Mouse (Mus musculus): Measurements from ENCODE around the gene Gse1.

Gse1 gene

DNA sequence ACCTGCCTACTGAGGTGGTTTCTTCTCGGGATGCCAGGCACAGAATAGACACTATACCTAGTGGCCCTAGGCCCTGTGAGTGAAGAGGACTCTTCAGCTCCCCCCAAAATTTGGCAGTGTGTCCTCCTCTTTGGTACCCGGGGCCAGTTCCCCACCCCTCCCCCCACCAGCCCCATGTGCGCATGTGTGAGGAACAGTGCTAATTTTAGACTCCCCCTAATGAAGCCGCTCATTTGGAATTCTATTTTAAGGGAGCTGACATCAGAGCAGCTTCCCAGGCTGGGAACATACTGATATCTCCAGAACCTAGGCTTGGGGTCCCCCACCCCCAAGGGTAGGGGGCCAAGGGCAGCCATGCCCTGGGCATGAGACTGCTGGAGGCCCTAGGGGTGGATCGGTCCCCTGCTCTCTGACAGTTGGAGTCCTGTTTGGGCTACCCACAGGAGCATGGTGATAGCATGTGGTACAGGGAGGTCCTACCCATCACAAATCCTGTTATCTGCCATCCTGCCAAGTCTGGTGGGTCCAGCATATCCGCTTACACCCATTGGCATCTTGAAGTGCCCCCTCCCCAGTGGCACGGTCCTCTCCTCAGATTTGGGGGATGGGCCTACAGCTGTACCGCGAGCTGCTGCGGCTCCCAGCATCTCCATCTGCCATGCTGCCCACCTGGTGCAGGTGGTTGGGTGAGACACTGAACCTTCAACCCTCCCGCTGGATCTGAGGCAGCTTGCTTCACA lies 322.9 kb downstream of the Gse1 start:
- no peak for DNase-seq (ENCODE audit: low read depth, low spot score)

GRCm38 (mm10) chr8:120551677-120551980 lies 323.4 kb downstream of the Gse1 start:
- no peak for DNase-seq (ENCODE audit: low read depth, low spot score)

DNA sequence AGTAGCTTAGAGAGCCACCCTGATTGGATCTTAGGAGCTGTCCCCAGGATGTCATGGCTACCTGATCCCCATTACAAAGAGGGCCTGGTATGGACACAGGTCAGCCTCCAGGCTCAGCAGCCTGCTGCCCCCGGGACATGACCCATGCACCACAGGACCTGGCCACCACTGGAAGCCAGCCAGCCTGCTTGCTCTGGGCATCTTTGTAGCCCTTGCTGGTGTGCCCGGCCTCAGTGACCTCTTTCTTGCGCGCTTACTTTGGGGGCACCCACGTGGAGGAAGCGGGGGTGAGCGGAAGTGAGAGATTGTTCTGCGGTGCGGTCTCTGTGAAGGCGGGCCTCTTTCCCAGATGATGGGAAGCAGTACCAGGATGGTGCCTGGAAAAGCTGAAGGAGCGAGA lies 324.3 kb downstream of the Gse1 start:
- DNase-seq (ENCODE audit: low read depth, low spot score), result no peak

GRCm38 (mm10) chr8:120553441-120554123 lies 325.3 kb downstream of the Gse1 start:
- no peak for DNase-seq (ENCODE audit: low read depth, low spot score)

DNA sequence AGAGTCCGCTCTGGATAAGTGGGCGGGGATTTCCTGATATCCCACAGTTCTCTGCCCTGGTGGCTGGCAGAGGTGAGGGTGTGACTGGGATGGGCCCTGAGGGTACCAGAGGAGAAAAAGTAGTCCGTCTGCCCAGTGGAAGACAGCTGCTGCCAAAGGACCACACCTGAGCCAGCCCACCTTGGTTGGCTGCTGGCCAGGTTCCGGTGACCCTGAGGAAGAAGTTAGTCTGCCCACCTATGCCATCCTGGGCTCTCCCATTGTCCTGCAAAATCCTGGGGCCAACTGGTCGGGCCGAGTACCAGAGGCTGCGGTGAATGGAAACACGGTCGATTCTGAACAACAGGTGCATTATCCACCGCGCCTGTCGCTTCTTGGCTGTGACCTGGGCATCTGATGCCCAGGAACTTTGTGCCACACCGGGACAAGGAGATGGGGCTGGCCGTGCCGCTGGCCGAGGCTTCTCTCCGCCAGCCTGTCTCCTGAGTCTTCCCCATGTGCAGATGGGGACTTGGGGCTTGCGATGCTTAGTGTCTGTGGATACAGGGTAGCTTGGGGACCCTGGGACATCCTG lies 326.3 kb downstream of the Gse1 start:
- no peak for DNase-seq (ENCODE audit: low read depth, low spot score)

- DNase-seq (ENCODE audit: low read depth, low spot score), result no peak
Measured at GRCm38 (mm10) chr8:120556198-120556892, 328.1 kb downstream of the Gse1 start.

- no peak for DNase-seq (ENCODE audit: low read depth, low spot score)
Measured at GRCm38 (mm10) chr8:120557170-120557965, 329.1 kb downstream of the Gse1 start.

GRCm38 (mm10) chr8:120558162-120558561 lies 329.9 kb downstream of the Gse1 start:
- no peak for DNase-seq (ENCODE audit: low read depth, low spot score)

- no peak for DNase-seq (ENCODE audit: low read depth, low spot score)
Measured at GRCm38 (mm10) chr8:120559654-120560053, 331.4 kb downstream of the Gse1 start.

DNA sequence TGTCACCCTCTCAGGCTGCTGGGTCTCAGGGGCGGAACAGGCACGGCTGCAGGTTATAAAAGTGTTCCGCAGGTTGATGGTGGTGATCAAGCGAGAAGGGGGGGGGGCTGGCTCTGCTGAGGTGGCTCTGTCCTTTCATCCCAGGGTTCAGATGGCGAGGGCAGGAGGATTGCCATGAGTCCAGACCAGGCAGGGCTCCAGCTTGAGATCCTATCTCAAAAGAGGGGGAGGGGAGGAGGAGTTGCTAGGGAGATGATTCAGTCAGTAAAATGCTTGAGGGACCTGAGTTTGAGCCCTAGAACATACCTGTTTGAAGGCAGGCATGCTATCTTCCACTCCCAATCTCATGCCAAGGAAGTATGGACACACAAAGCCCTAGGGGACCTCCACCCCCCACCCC lies 332.3 kb downstream of the Gse1 start:
- DNase-seq (ENCODE audit: low read depth, low spot score), result no peak

- no peak for DNase-seq (ENCODE audit: low read depth, low spot score)
Measured at GRCm38 (mm10) chr8:120561539-120562435, 333.5 kb downstream of the Gse1 start.

DNA sequence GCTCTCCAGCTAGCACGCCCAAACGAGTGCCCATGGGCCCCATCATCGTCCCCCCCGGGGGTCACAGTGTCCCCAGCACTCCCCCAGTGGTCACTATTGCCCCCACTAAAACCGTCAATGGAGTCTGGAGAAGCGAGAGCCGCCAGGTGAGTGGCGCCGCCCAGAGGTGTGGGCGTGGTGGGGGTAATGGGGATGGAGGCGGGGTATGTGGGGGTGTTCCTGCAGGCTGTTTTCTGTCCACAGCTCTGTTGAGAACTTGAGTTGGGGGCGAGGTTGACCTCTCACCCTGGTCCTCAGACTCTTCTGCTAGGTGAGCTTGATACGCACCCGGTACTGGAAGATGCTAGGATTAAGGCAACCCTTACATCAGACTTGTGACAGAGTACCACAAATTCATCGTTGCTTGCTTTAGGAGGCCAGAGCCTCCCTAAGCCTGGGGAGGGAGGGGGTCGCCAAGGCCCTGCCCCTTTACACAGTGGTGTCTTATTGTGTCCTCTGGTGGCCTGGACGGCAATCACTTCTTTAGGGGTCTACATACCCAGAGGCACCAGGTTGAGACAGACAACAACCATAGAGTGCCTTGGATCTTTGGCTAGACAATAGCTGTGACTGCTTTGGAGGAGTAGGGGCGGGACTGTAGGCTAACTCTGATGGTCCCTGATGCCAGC lies 334.6 kb downstream of the Gse1 start:
- no peak for DNase-seq (ENCODE audit: low read depth, low spot score)

DNA sequence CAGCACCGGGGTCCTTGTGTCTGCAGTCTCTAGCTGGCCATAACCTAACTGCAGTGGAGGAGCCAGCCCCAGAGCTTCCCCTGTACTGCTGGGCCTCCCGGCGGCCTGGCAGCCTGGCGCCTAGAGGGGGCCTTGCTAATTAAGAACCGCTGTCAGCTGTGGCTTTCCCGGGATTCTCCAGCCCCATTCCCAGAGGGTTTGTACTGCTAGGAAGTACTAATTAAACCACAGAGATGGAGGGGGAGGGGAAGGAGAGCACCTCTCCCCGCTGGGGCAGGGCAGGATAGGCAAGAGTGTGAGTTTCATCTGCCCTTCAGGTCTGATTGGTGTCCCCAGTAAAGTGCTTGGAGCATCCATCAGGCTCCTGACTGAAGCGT lies 335.1 kb downstream of the Gse1 start:
- no peak for DNase-seq (ENCODE audit: low read depth, low spot score)

- no peak for DNase-seq (ENCODE audit: low read depth, low spot score)
Measured at GRCm38 (mm10) chr8:120563851-120564837, 335.9 kb downstream of the Gse1 start.

GRCm38 (mm10) chr8:120565151-120565711 lies 337.0 kb downstream of the Gse1 start:
- DNase-seq (ENCODE audit: low read depth, low spot score), result no peak

- DNase-seq (ENCODE audit: low read depth, low spot score), result no peak
Measured at GRCm38 (mm10) chr8:120566681-120567080, 338.4 kb downstream of the Gse1 start.

- no peak for DNase-seq (ENCODE audit: low read depth, low spot score)
Measured at GRCm38 (mm10) chr8:120567731-120568130, 339.5 kb downstream of the Gse1 start.

- DNase-seq (ENCODE audit: low read depth, low spot score), result no peak
Measured at GRCm38 (mm10) chr8:120568164-120568798, 340.0 kb downstream of the Gse1 start.

Measured in c-Kit-negative CD71-positive TER-119-positive erythroid progenitor cells, embryonic 14.5 days (primary cell).